Mouse (Mus musculus) embryo, embryonic 10.5 days (tissue): ENCODE results near the gene Igfbp7.

Experiments
- DNase-seq: peaks from one replicate; pipeline ENCODE4 v3.0.0-alpha.2; 2015; ENCODE audit warnings: low spot score

The Igfbp7 gene

DNA sequence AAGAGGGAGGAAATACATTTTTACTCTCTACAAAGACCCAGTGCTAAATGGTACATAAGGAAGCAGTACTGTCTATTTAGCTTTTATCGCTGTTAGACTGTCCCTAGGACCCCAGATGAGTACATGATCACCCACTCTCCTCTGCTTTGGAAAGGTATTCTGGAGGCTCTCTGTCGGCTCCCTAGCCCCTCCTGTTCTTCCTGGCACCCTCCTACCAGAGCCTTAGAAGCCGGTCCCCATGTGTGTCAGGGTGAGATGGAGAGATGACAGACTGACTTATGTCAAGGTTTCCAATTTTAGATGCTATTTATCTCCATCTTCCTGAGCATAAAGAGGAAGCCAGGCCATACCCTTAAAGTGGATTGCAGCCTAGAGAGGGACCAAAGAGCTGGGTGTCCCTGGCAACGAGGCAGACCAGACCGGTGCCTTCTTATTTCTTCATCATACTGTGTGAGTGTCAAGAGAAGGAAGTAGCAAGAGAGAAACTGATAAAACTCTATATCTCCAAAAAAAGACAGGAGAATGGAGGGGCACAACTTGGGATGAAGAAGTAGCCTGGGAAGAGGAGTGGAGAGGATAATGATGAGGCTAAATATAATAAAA is 2.3 kb downstream of the Igfbp7 start:
- DNase-seq = no peak

DNA sequence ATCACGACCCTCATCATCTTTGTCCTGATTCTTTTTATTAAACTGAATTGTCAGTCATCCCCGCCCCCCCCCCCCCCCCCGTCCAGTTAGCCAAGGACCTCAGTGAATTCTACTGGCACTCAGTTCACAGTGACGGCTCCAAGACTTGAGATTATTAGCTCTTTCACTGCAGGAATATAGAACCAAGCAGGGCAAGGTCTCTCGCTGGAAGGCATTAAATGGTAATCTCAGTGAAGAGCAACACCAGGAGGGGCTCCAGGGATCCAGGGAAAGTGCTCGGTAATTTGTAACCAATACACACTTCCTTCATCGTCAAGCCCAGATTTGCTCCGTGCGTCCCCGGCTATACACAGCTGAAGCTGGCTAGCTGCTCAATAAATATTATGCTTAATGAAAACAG is 2.9 kb downstream of the Igfbp7 start:
- DNase-seq = no peak

DNA sequence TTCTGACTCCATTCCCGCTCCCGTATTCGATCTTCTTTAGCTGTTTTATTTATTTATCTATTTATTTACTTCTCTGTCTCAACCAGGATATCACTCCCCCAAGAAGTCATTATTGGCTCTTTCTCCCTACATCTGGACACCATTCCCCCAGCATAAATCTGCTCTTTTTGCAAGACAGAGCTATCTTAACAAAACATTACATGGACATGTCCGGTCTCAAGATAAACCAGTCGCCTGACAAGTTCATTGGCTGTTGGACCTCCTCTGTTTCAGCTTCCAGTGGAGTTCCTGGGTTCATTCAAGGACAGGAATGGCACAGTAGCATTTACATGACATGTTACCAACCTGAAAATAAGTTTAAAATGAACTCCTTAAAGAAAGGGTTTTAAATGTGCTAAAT is 4.9 kb downstream of the Igfbp7 start:
- no peak for DNase-seq

DNA sequence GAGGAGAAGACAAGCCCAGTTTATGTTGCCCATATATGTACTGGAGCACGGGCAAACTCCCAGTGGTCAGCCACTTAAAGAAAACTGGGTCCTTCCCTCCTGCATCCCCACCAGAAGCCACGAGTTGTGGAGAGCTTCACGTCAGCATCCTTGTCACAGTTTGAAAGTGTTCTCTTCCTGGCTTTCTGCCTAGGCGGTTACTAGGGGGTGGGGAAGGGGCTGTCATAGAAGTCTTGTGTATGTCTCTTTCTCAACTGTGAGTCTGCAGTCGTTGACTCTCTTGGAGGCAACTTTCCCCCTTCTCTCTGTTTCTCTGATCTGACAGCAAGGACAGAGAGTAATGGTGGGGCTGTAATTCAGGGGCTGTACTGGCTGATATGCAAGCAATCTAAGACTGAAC is 5.7 kb downstream of the Igfbp7 start:
- DNase-seq = no peak

DNA sequence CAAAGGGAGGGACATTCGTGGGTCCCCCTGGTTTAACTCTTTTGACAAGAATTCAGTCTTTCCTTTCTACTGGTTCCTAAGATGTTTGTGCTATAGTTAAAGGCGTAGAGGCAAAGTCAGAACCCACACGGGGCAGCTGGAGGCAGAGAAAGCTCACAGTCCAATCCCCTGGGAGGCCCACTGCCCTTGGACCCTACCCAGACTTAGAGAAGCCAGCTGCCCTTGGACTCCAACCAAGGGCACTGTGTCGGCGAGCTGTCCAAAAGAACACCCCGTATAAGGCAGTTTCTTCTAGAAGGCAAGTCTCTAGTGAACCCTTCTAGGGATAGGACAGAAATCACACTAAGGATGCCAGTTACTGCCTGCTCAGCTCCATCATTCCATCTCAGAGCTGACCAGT is 7.0 kb downstream of the Igfbp7 start:
- DNase-seq = no peak

DNA sequence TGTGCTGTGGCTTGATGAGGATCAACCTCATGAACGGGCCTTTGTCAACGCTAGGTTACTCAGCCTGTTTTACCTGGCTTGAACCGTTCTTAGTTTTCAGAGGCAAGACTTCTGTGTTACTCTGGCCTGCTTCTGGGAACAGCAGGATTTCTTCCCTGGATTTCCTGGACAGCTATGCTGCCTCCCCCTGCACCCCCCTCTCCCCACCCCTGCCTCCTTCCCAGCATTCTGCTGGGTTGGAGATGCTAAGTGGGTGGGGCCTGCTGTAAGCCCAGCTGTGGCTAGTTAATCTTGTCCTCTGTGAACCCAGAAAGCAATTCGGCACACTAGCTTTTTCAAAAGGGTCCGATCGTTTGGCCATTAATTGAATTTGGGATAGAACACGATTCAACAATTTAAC is 7.7 kb downstream of the Igfbp7 start:
- no peak for DNase-seq

DNA sequence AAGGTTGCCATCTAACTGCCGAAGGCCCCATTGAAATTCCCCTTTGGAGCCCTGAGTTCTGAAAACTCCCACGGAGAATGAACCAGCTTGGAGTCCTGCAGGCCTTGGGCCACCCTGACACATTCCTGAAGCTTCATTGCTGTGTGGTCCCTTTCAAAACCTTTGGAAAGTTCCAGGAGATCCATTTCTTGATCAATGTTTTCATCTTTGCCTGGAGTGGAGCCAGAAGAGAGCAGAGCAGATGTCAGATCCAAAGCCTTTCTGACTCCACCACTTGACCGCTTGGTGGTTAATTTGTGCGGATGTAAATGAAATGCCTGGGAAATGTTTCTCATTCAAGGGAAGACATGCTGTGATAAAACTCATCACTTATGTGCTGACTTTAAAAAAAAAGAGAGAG is 8.8 kb downstream of the Igfbp7 start:
- no peak for DNase-seq

DNA sequence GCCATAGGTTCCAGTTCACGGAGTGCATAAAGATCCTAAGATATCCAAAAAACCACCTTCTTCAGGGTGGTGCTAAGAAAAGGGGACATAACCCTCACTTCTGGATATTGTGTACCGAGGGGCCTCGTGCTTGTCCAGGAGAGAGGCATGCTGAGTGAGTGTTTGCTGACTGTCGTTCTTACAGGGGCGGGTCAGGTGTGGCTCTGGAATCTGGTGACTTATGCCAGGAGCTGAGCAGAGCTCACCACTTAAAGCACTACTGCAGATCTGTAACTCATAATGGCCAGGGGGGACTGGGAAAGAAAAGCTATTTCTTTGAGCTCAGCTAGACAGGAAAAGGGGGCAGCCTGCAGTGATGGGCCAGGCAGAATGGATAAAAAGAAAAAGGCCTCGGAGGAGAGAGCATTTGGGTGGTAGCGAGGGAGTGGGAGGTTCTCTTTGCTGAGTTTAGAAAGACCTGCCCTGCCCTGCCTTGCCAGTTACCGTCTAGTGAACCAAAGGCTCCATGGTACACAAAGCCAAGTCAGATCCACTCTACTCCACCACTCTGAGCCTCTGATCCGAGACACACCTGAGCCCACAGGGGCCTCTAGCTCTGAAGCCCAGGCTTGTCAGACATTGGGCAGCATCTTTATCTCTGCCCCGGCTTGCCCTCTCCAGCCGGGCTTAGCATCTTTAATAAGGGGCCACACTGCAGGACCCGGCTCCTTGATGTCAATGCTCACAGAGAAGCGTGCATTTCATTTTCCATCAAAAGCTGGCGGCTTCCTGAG is 9.4 kb downstream of the Igfbp7 start:
- no peak for DNase-seq

DNA sequence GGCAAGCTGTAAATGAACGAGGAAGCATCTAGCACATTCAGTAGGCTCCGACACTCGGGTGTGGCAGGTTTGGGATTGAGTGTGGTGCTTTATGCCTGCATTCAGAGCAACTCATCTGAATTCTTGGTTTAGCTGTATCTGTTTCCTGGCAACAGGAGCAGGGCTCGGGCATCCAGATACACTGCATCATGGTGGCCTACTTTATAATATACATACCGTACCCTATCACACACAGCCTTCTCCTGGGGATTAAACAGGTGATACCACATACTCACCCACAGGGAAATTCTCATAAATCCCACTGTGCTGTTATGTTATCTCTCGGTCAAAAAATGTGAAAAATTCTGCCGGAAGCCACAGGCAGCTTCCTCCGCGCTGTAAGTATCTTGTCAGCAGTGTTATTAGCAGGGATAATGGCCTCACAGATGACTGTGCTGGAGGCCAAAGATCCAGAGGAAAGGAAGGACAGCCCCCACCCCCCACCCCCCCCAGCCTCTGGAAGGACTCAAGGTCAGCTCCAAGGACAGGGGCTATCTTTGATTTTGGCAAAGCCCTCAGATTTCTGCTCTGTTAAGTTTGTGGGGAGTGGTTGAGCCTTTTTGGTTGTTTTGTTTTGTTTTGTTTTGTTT is 13.7 kb downstream of the Igfbp7 start:
- no peak for DNase-seq

DNA sequence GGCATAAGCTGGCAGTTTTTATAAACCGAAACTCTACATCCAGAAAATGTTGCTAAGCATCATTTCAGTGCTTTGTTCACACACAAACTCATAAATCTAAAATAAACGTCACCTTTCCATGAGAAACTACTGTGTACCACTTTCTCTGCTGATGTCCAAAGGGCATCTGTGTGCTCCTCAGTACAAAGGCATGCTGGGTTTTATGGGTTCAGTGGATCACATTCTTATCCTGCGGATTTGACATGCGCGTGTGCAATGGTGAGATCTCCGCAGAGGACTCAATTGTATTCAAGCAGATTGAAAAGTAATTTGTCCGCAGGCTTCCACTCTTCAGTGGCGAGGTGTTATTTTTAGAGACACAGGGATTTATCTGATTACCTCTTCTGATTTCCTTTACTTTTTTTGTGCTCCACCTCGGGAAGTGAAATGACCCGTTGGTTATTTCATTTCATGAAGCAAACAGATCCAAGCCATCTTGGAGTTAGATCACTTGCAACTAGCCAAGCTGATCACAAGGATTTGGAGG is 14.7 kb downstream of the Igfbp7 start:
- no peak for DNase-seq

DNA sequence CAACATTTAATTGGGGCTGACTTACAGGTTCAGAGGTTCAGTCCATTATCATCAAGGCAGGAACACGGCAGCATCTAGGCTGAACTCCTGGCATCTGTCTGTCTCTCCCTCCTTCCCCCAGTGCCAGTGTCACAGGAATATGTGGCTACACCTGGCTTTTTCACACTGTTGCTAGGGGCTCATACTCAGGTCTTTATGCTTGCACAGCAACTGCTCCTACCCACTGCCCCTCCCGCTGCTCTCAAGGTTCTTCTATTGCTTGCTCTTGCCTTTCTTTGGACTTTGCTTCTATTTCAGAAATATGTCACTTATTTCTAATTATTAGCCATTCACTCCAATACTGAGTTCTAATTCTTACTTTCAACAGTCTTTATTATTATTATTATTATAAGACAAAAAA is 17.6 kb downstream of the Igfbp7 start:
- DNase-seq = no peak

DNA sequence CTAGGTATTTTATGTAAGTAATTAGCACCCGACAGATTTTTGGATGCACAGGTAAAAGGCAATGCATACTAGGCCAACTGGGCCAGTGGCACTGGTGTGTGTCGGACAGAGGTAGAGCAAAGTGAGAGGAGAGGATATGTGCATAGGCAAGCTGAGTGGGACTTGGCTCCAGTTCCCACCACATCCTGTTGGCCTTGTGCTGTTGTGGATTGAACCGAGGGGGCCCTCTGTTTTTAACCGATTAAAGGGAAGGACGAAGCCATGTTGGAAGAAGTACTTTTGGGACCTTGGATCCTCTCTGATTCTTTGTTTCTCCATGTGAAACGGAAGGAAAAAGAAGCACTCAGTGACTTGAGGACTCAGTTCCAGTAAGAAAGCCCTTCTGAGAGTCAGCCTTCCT is 19.5 kb downstream of the Igfbp7 start:
- DNase-seq = no peak

DNA sequence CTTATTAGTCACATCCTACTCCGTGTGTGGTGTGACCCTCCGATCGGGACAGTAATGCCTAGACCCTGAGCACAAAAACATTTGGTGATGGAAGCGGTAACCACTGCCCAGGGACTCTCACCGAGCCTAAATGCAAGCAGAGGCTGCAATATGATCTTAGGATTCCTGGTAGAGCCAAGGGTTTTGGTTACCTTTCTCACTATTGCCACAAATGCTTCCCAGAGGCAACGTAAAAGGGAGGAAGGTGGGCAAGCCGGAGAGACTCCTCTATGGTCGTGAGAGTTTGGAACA is 20.5 kb downstream of the Igfbp7 start:
- no peak for DNase-seq

DNA sequence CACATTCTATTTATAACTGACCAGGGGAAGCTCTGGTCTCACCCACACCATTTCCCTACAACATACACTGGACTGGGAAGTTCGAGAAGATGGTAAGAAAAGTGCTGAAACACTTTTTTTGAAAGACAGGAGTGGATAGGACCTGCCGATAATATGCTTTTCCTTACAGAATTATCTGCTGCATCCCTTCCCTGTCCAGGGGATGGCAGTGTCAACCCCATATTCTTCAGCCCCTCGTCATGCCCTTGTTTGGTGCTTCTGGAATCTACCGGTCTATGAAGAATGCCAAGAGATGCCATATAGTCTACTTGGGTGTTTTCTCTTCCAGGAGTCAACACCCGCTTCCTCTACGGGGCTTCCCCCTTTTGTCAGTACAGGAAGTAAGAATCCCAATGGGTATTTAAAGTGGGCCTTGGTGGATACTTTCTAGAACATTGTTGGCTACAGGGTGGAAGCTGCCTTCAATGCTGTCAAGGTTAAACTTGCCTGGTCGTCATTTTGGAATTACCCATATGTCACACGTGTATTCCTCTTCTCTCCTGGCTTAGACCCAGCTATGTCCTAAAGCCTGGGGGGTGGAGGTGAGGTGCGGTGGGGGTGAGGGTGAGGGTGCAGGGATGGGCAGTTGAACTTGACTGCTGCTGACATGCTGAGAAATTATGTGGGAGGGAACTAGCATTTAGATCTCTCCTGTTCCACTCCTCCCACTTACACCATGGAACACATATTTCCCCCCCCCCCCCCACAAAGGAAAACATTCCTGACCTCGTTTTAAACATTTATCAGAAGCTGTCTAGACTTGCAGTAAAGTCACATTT is 21.0 kb downstream of the Igfbp7 start:
- no peak for DNase-seq

DNA sequence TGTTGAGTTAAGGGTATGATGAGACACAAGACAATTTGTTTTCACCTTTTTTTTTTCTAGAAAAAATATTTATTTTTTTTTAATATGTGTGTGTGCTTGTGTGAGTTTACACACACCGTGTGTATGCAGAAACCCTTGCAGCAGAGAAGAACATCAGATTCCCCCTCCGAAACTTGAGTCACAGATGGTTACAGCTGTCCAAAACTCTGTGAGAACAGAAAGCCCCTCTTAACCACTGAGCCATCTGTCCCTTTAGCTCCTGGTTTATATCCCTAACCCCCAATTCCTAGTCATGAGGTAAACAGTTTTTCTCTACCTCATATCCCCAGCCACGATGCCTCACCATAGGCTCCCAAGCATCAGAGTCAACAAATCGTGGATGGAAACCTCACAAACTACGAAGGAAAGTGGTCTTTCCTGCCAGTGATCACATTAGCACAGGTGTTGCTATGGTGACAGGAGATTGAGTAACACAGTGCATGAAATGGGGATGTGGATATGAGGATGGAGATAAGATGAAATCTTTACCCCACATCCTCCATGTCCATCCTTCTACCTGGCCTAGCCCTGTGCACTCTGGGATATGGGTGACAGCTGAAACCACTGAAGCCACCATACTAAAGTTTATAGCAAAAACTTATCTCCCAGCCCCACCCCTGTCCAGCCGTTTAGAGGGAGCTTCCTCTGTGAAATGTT is 21.8 kb downstream of the Igfbp7 start:
- no peak for DNase-seq

DNA sequence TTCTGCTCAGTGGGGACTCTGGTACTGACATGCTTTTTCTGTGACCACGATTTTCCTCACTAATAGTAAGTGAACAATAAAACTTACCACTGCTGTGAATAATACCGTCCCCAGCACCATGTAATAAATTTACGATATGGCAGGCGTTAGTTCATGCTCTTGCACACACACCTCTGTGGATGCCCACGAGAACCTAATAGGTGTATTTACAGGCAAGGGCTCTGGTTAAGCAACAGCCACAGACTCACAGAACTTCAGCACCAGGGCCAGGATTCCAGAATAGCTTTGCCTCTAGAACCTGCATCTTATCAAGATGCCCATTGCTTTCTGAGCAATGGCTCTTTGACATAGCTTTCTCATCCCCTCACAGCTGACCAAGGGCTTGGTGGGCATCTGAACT is 22.6 kb downstream of the Igfbp7 start:
- no peak for DNase-seq

DNA sequence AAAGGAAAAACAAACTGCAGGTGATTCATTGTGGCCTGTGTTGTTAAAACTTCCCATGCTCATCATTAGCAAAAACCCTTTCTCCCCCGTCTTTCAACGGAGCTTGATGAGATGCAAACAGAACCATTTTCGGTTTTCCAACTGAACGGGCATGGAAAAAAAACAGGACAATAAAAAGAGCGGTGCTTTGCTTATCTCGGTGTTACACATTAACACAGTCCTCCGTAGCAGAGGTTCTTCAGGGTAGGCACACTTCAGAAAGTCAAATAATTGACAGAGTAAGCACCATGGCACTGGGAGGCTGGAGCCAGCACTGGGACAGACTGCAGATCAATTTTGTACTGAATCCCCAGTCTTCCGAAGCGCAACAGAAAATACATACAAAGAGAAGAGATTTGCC is 23.1 kb downstream of the Igfbp7 start:
- DNase-seq = no peak

DNA sequence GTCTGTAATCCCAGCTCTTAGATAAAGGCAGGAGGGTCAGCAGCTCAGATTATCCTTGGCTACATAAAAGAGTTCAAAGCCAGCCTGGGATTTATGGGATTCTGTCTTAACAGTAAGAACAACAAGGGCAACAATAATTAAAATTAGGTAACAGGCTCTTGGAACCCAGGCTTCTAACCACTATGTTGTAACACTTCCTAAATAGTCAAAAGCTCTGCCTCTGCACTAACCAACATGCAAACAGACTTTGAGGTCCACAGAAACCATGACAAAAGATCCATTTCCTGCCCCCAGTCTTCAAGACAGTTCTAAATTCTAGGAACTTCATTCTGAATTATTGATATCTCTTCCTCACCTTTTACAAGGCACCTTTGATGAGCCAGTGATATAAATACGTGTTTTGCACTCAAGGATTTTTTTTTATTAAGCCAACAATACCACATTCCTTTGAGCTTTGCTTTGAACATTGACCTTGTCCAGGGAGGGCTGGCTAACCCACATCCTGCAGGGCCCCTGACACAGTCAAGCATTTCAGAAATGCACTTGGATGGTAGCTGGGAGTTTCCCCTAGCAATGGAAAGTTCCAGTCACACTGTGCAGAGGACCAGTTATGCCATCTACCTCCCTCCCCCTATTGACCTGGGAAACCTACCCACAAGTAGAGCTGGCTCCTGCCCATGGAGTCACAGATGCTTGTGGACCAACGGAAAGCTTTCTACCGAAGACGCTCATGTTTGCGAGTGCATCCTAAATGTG is 23.9 kb downstream of the Igfbp7 start:
- no peak for DNase-seq

DNA sequence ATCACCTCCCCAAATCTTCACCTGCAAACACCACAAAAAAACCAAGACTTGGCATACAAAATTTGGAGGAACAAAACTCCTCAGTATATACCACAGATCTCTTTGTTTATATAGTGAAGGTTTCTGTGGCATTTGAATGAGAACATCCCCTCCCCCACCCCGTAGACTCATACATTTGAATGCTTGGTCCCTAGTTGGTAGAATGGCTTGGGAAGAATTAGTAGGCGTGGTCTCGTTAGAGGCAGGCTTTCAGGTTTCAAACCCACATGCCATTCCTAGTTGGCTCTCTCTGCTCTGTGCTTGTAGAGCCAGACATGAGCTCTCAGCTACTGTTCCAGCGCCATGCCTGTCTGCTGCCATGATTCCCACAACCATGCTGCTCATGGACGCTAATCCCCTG is 26.2 kb downstream of the Igfbp7 start:
- DNase-seq = no peak

DNA sequence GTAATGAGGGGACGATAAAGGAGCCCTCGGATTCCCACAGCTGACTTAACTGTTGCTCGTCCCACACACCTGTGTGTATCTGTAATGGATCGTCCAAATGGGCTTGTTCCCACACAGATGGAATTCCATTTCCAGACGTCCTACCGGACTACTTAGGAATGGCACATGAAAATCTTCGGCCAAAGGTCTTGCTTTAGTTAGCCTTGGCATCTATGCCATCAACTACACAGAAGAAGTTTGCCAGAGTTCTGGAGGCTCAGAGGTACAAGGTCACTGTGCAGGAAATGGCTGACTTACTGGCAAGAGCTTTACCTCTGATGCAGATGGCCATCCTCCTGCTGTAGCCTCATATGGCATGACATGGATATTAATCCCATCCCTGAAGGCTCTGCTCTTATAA is 26.6 kb downstream of the Igfbp7 start:
- no peak for DNase-seq

DNA sequence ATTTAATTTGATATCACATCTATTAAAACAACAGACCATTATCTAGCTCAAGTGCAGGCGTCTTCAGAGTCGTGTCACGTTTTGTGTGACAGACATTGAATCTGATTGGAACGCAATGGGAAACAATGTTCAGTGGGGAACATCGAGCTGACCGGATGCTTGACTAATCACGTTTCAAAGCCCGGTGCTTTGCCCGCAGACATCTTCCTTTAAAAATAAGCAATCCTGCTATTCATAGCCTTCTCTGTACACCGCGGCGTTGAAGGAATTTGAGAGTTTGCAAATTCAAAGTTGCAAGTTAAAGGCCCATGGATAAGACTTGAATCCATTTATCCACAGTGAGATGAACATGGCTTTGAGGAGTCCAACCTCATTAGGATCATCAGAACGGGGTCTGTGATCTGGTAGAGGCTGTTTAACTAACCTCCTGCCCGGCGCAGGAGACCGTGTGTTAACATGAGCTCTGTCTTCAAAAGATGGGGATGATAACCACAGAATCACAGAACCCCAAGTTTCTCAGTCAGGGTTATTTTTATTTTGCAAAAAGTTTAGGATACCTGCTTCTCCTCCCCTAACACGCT is 27.4 kb downstream of the Igfbp7 start:
- DNase-seq = no peak
